Mouse (Mus musculus) embryo, embryonic 11 days (tissue): ENCODE measurements around the gene C1rb.
"Not testable (repeated sequence)": the region's sequence is repeated elsewhere in the genome, so short reads cannot be mapped to it uniquely, and the experiment has no call there.

Source experiments
- DNase-seq: peaks from one replicate; pipeline ENCODE4 v3.0.0-alpha.2; 2015

C1rb gene

DNA sequence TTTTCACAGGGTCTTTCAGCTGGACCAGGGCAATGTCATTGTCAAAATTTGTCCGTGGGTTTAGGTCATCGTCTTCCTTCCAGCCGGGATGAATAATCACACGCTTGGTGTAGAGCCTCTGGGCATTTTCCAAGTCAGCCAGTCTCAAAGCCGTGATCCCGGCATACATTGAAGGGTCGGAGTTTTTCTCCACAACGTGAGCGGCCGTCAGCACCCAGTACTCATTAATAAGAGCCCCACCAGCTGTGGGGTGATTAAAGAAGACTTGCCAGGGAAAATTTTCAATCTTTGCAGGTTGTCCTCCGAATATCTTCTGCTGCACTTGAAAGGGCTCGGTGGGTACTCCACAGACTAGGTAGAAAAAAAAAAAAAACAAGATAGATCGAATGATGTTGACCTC lies 55.5 kb downstream of the C1rb start:
- DNase-seq: no peak

DNA sequence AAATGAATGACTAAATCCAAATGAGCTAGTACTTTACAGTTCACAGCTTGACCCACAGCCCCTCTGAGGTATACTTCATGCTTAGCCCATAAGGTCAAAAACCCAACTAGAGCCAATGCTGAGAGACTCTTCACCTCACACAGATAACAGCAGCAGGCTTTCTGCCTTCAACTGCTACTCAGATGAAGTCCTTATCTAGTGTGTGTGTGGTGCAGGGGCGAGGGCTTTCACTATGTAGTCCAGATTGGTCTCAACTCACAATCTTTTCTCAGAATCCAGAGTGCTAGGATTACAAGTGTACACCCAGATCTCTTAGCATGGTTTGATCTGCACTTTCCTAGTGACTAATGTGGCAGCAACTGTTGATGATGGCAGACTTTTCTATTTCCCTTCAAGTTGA lies 56.1 kb downstream of the C1rb start:
- not testable (repeated sequence) for DNase-seq

DNA sequence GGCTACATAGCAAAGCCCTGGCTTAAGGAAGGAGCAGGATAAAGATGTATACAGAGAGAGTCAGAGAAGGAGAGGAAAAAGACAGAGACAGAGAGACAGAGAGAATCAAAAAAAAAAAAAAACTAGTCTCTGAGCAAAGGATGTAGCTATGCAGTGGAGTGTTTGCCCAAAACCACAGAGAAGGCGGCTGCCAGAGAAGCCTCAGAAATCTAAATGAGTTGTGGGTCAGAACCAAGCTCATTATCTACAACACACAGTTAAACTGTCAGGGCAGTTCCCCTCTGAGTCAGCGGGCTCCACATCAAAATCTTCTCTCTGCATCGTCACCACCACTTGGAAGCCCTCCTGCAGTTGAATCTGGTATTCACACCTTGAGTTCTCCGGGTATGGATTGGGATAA lies 60.7 kb downstream of the C1rb start:
- no peak for DNase-seq
